Mouse (Mus musculus) c-Kit-positive CD71-negative TER-119-negative erythroid progenitor cells, embryonic 14.5 days (primary cell): ENCODE results near the gene Hamp.
"Not testable (repeated sequence)": the region's sequence is repeated elsewhere in the genome, so short reads cannot be mapped to it uniquely, and the experiment has no call there.

Source experiments
- DNase-seq: peaks from one replicate; pipeline ENCODE4 v3.0.0-alpha.2; 2013; ENCODE audit warnings: low read depth

The Hamp gene

DNA sequence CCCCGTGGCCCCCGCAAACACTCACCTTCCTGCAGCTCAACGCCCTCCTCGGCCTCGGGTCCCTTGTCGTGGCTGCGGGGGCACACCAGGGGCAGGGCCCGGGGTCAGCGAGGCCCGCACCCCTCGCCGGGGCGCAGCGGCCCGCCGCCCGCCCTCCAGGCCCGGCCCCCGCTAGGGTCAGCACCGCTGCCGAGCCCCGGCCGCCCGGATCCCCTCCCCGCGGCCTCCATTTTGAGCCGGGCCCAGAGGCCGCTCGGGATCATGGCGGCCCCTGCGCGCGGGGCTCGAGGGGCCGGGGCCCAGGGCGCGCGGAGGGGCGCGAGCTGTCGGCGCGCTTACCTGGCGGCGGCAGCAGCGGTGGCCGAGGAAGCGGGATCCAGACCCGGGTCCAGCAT is 12.5 kb upstream of the Hamp start:
- DNase-seq: no peak

GRCm38 (mm10) chr7:30955584-30956356 is 11.9 kb upstream of the Hamp start:
- no peak for DNase-seq

GRCm38 (mm10) chr7:30954971-30955520 is 11.2 kb upstream of the Hamp start:
- no peak for DNase-seq

DNA sequence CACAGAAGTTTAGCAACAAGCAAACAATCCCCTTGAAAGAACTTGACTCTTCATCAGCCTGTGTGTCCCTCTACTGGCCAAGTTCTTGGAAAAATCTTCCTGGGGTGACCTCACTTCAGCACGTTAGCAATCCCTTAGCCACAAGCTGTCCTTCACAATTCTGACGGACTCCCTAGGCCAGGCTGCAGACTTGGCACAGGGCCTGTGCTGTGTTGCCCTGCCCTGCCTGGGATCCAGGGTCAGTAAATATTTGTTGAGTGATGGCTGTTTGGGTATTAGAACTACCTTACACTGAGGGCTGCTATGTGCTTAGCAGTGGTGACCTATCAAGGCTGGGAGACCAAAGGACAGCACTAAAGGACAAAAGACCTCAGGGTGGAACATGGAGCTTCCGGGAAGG is 10.2 kb upstream of the Hamp start:
- DNase-seq: no peak

GRCm38 (mm10) chr7:30953459-30953858 is 9.6 kb upstream of the Hamp start:
- DNase-seq: no peak

- no peak for DNase-seq
Measured at GRCm38 (mm10) chr7:30952441-30953265, 8.8 kb upstream of the Hamp start.

GRCm38 (mm10) chr7:30949902-30950301 is 6.1 kb upstream of the Hamp start:
- DNase-seq: not testable (repeated sequence)

DNA sequence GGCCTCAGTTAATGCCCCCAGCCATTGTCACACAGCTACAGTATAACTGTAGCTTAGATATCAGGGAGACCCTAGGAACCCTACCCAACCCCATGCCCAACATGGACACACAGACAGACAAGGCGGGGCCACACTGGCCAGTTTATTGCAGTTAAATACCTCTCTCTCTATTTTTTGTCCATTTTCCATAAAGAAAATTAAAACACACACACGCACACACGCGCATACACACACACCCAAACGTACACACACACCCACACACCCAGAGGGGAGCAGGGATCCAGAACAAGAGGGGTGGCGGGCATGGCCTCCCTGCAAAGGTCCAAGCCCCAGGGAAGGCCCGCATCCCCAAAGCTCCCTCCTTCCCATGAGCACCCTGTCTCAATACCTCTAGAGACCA is 2.0 kb upstream of the Hamp start:
- no peak for DNase-seq

GRCm38 (mm10) chr7:30945466-30945865 is 1.6 kb upstream of the Hamp start:
- not testable (repeated sequence) for DNase-seq

GRCm38 (mm10) chr7:30944706-30945105 is 874 bp upstream of the Hamp start:
- not testable (repeated sequence) for DNase-seq

DNA sequence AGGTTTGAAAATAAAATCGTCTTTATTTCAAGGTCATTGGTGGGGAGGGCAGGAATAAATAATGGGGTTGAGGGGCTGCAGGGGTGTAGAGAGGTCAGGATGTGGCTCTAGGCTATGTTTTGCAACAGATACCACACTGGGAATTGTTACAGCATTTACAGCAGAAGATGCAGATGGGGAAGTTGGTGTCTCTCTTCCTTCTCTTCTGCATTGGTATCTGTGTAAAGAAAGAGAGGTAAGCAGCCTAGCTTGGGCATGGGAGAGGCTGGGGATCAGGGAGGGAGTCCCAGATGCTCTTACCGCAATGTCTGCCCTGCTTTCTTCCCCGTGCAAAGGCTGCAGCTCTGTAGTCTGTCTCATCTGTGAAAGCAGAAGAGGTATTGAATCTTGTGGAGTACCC is 1.5 kb downstream of the Hamp start:
- not testable (repeated sequence) for DNase-seq

- not testable (repeated sequence) for DNase-seq
Measured at GRCm38 (mm10) chr7:30940070-30940469, 3.8 kb downstream of the Hamp start.

GRCm38 (mm10) chr7:30935422-30936099 is 8.3 kb downstream of the Hamp start:
- not testable (repeated sequence) for DNase-seq

- DNase-seq: not testable (repeated sequence)
Measured at GRCm38 (mm10) chr7:30924581-30924980, 19.3 kb downstream of the Hamp start, which contains the start of gene Hamp2. Gene Hamp2 (minus strand): TSS chr7:30924681.

DNA sequence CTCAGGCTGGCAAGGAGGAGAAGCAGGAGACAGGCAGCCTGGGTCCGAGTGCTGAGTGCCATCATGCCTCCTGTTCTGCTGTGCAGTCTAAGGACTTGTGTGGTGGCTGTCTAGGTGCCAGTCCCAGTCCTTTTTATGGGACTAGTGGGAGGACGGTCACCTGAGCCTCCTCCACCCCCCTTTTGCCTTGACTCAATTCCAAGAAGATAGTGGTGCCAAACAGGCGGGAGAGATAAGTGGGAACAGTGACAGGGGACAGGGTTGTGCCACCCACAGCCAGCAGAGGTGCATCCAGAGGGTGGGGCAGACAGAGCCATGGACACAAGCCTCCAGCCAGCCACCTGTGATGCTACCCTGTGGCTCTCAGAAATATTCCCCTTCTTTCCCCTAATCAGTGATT is 19.8 kb downstream of the Hamp start:
- no peak for DNase-seq

GRCm38 (mm10) chr7:30922490-30922889 is 21.3 kb downstream of the Hamp start:
- DNase-seq: not testable (repeated sequence)

DNA sequence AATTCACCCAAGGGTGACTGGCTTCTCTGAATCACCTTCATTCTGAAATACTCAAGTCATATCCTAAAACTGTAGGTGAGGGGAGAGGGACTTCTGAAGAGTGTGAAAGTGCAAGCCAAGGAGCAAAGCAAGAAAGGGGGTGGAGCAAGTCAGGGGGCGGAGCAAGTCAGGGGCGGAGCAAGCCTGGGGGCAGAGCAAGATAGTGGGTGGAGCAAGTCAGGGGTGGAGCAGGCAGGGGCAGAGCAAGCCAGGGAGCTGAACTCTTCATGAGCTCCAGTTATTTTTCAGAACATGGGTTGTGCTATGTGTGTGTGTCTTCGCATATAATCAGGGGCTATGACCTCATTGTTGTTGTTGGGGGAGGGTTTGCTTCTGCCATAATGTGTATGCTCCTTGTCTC is 23.6 kb downstream of the Hamp start:
- DNase-seq: peak; percentile 30

- no peak for DNase-seq
Measured at GRCm38 (mm10) chr7:30917219-30917618, 26.6 kb downstream of the Hamp start.

GRCm38 (mm10) chr7:30916713-30917112 is 27.1 kb downstream of the Hamp start:
- DNase-seq: no peak

DNA sequence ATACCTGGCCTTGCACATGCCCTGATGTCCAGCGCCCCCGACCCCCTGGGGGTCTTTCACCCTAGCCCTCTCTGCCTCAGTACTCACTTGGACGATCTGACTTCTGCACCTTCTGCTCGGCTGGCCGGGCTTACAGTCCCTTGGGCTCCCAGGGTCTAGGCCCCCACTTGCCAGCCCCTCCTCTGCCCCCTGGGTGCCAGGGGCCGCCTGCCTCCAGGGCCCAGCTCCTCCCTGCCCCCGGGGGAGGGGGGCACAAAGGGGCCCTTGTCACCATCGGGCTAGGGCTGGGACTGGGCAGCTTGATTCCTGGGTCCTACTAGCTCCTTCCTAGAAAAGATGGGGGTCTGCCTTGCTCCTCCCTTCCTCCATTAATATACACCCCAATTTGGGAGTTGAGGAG is 29.1 kb downstream of the Hamp start, which contains the start of gene Mag:
TSS of gene Mag (minus strand) at position 142 of the 400 bp plus-strand sequence.
- DNase-seq: no peak

- no peak for DNase-seq
Measured at GRCm38 (mm10) chr7:30909773-30910172, 34.1 kb downstream of the Hamp start.

DNA sequence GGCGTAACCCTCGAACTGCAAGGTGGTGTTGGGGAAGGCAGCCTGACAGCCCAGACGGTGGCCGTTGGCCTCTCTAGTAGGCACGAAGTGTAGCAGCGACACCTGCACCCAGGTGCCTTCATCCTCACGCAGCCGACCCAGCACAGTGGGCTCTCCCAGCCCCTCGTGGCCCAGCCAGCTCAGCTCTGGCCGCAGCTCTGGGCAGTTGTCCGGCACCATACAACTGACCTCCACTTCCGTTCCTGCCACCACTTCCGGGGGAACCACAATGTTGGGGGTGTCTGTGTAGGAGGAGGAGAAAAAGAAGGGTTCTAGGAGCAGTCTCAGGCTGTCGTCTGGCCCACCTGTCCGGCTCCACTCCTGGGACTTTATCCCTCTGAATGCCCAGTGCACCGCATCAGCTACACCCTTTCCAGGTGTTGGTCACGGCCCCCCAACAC is 34.8 kb downstream of the Hamp start:
- DNase-seq: no peak
